Mouse (Mus musculus) gastrocnemius, postnatal 10 days (tissue): ENCODE results near the gene Unc13a. TPM values are rescaled to one million over a fixed set of nuclear protein-coding genes. Genes with fewer than 3 reads are reported as not detected.

Experiments used
- DNase-seq: peaks from one replicate; pipeline ENCODE4 v3.0.0; 2021; ENCODE audit warnings: mixed read lengths
- total RNA-seq, 2 experiments: library from RNA; stranded (reverse); gene quantifications; 2 replicates each; pipeline ENCODE4 v1.2.3; 2021

Unc13a gene
- total RNA-seq, 2 experiments from 2014 or later = 0.38 to 0.45 TPM

DNA sequence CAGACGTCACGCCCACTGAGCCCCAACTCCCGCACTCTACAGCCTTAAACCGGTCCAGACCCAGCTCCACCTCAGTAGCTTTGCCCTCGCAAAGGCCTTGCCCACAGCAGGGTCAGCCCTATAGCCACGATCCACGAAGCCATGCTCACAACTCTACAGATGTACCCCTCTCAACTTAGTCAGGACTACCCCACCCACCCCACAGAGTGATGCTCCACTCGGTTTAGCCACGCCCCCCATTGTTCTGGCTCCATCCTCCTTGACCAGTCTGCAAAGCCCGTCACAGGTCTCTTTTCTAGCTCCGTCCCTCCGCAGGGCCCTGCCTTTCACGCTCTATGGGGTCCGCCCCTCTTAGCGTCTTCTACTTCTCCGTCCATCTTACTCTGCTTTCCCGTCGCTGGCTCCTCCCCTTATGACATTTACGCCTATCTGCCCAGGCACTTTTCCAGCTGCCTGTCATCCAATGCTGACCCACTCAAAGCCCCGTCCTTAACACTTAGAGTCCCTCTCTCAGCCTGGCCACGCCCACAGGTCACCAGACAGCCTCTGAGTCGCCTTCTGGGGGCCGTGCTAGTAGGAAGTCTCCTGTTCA lies 14.7 kb upstream of the Unc13a start:
- DNase-seq = no peak

DNA sequence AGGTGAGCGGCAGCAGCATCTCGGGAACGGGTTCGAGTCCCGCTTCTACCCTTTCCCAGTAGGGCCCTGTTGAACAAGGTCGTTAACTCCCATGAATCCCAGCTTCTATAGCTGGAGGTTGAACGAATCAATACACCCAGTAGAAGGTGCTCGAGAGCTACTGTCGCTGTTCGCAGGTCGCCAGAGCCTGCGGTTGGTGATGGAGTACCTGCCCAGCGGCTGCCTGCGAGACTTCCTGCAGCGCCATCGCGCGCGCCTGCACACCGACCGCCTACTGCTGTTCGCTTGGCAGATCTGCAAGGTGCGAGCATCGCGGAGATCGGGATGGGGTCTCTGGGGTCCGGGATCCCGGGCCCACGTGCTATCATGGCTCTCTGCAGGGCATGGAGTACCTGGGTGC lies 14.0 kb upstream of the Unc13a start:
- DNase-seq = no peak

DNA sequence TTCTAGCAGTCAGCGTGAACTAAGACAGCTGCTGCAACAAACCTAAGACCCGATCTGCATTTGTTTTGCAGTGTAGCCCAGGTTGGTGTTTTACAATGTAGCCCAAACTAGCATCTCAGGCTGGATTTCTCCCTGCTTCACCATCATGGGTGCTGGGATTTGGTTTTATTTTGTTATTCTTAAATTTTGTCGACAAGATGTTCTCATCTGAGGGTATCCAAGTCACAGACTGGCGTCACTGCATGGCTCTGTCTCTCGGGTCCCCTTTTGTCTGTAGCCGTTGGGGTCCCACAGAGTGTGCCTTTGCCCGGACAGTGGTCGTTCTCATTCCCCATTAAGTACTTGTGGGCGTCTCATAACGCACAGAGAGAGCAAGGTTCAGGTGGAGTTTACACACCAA lies 13.1 kb upstream of the Unc13a start:
- no peak for DNase-seq

- DNase-seq = no peak
Observed at GRCm38 (mm10) chr8:71682832-71683231, 11.3 kb upstream of the Unc13a start.

GRCm38 (mm10) chr8:71681369-71681915 lies 9.9 kb upstream of the Unc13a start:
- no peak for DNase-seq

DNA sequence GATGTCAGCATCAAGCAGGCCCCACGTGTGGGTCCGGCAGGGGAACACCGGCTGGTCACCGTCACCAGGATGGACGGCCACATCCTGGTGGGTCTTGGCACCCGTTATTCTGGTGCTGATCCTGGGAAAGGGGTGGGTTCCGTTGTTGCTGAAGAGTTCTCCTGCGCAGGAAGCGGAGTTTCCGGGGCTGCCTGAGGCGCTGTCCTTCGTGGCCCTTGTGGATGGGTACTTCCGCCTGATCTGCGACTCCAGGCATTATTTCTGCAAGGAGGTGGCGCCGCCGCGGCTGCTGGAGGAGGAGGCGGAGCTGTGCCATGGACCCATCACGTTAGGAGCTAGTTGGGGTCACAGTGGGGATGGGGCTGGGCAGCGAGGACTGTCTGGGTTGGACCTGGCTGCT lies 8.9 kb upstream of the Unc13a start:
- no peak for DNase-seq

DNA sequence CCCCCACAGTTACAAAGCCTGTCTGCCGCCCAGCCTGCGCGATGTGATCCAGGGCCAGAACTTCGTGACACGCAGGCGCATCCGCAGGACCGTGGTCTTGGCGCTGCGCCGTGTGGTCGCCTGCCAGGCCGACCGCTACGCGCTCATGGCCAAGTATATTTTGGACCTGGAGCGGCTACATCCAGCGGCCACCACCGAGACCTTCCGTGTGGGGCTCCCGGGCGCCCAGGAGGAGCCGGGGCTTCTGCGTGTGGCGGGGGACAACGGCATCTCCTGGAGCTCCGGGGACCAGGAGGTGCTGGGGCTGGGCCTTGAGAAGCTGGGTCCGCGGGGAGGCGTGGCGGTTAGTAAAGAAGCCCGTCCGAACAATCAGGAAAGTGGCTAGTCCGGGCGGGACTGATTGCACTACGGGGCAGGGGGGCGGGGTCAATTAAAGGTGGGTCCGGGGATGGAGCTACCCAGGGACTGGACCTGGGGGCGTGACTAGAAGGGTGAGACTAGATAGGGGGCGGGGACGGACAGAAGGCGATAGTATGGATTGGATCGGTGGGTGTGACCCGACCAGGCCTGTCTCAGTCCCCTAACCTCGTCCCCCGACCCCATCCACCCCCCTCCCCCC lies 8.1 kb upstream of the Unc13a start:
- no peak for DNase-seq

DNA sequence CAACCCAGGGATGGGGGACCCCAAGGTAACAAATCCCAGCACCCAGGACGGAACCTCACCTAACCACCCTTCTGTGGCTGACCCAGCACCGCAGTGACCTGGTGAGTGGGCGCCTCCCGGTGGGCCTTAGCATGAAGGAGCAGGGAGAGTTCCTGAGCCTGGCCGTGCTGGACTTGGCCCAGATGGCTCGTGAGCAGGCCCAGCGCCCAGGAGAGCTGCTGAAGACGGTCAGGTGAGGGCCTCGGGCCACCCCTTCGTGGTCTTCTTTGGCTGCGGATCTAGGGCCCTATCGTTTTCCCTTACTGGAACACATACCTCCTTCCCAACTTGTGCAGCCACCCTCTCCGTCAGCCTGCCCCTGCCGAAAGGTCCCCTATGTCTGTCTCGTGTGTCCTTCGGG lies 7.6 kb upstream of the Unc13a start:
- no peak for DNase-seq

DNA sequence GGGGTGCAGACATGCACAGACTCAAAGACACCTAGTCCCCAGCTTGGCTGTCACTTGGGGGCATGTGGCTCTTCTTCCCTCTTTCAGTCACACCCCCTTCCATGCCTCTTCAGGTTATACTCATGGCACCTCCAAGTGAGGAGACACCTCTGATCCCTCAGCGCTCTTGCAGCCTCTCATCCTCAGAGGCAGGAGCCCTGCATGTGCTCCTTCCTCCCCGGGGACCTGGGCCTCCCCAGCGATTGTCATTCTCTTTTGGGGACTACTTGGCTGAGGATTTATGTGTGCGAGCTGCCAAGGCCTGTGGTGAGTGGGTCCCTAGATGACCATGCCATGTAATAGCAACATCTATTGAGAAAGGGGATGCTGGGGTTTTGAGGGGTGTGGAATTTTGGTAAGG lies 6.7 kb upstream of the Unc13a start:
- DNase-seq = no peak

GRCm38 (mm10) chr8:71677555-71677954 lies 6.0 kb upstream of the Unc13a start:
- no peak for DNase-seq

DNA sequence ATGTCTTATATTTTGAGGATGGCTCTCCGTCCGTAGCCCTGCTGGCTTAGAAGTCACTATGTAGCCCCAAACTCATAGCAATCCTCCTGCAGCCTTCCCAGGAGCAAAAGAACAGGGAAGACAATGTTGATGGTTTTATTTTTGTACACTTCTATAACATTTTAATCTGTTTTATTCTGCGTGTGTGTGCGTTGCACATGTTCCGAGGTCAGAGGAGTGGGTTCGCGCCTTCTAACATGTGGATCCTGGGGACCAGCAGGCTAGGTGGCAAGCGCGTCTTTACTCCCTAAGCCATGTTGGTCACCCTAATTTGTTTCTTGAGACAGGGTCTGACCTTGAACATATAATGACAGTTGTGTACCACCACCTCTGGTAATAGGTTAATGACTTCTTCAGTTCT lies 5.2 kb upstream of the Unc13a start:
- DNase-seq = no peak

DNA sequence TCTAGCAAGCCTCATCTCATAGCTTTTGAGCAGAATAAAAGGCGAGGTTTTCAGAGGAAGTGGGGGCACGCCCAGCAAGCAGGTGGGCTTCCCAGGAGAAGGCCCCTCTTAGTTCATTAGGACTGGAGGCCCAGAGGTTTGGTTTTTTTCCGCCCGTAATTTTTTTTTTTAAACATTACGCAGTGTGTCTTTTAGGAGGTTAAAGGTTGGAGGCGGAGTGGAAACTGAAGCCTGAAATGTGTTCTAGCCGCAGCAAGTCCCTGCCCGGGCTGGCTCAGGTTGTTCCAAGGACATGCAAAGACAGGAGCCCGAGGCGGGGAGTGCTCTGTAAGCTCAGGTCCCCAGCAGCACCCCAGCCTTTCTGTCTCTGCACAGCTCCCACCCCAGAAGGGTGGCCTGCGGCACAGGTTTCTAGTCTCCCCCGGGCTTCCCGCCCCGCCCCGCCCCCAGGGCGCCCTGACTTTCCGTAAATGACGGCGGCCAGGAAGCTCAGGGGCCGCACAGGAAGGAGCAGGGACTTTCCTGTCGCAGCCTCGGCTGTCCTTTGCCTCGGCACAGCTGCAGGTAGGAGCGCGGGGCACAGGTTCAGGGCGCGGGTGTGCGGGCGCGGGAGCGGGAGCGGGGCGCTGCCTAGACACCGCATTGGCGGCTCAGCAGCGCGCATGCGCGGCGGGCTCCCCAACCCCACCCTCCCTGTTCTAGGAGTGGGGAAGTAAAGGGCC lies 4.6 kb upstream of the Unc13a start, which contains the start of gene Jak3:
Jak3 (plus strand) TSS at position 277 of the 722 bp plus-strand sequence.
- DNase-seq = peak; percentile 39

DNA sequence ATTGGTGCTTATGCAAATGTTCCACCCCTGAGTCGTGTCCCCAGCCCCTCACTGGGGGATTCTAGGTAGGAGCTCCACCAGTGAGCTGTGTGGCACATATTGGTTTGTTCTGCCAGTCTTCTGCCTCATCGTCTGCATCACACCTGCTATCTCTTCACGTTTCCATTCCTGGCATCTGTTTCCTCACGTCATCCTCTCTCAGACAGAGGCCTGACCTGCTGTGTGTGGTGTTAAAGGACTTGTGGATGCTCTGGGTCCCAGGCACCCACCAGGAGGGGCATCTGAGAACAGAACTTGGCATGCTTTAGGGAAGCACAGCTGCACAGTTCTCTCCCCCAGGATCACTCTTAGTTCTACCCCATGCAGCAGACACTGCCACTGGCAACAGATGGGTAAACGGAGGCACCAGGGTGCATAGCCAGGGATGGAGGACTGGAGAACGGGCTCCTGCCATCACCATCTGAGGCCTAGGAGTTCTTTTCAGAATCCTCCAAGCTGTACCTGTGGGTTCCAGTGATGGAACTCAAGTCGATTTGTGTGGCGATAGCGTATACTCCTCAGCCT lies 4.0 kb upstream of the Unc13a start:
- DNase-seq = no peak

GRCm38 (mm10) chr8:71674071-71674470 lies 2.5 kb upstream of the Unc13a start:
- DNase-seq = no peak

DNA sequence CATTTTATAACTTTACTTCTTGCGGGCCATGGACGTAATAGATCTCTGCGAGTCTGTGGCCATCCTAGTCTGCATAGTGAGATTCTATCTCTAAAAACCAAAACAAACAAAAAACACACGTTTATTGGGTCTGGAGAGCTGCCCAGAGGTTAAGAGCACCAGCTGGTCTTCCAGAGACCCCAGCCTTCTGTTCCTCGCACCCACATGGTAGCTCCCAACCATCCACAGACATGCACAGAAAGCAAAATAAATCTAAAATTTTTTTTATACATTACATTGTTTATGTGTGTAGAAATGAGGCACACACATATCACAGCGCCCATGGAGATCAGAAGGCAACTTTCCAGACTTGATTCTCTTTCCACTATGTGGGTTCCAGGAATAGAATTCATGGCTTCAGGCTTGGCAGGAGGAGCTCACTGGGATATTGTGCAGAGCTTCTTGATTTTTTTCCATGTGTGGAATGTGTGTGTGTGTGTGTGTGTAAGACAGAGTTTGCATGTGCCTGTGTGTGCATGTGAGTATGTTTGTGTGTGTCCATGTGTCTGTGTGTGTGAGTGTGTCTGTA lies 695 bp upstream of the Unc13a start:
- no peak for DNase-seq

- DNase-seq = no peak
Observed at GRCm38 (mm10) chr8:71670621-71671548, 672 bp downstream of the Unc13a start.

DNA sequence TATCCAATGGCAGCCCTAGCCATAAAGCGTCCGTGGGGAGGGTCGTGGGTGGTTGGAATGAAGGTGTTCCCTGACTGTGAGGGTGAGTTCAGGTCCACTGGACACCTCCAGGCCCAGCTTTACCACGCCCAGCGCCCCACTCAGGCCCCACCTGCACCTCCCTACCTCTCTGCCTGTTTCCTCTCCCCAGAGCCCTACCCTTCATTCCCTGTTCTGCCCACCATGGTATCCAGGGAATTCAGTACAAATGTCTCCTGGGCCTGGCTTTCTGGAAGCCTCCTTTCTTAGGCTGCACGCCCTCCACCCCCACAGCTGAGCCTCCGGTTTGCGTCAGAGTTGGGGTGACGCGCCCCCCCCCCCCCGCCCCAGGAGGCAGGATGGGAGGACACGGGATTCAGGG lies 1.4 kb downstream of the Unc13a start:
- no peak for DNase-seq

- no peak for DNase-seq
Observed at GRCm38 (mm10) chr8:71668220-71668975, 3.2 kb downstream of the Unc13a start.

DNA sequence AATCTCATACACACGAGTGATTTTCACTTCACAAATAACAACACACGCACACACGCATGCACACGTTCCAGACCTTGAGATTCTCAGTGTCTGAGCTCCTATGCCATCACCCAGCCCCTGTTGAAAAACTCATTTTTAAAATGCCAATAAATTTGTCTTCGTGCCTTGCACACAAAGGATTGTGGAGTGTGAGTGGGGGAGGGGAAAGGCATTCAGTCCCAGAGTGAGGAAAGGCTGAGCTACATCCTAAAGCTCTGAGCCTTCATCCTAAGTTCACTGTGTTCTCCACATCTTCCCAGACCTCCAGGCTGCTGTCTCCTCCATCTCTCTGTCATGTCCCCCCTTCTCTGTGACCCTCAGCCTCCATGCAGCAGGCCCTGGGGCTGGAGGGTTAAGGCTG lies 4.3 kb downstream of the Unc13a start:
- no peak for DNase-seq

DNA sequence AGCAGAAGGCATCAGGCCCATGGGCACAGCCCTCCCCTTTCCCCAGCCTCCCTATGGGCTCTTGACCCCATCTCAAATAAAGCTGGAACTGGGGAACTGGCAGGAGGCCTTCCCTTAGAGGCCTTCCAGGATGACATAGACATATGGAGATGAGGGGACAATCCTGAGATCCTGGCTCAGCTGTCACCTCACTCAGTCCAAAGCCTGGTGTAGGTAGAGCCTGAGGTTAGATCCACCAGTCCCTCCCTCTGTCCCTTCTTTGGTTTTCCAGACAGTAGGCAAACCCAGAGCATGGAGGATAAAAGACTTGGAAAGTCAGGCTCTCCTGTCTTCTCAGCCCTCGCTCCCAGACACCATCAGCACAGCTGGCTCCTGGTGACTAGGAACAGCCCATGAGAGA lies 4.7 kb downstream of the Unc13a start:
- no peak for DNase-seq
